ENCODE assay signal across 9 mouse cellular contexts in genomic region chr11:116586801-116587631, GRCm38 (mm10). TPM values are rescaled to one million over a fixed set of nuclear protein-coding genes. Genes with fewer than 3 reads are reported as not detected.
DNase-seq lines count a peak whose midpoint lies in the region; ATAC-seq lines count a peak whose summit lies in the region.
"Had no signal": no experiment of that assay in that cellular context is flagged by ENCODE, and none has a peak within 500 bp of the region (broad histone marks: within the 10 kb centered on the region; RNA-seq: fewer than 3 reads in every experiment).

No protein-coding gene starts in this region.

- H3K27ac ChIP-seq in hindbrain, embryonic 14.5 days = no peak overlapping the region

- peak overlapping the region; percentile 19 for H3K4me2 ChIP-seq in hindbrain, embryonic 14.5 days (replicated peaks)

- H3K36me3 ChIP-seq in hindbrain, embryonic 14.5 days (replicated peaks; ENCODE audit: control insufficient read depth, insufficient read depth) = no peaks in the 10 kb centered on the region

- no peaks in the 10 kb centered on the region for H3K27me3 ChIP-seq in hindbrain, embryonic 14.5 days (ENCODE audit: control insufficient read depth, insufficient read depth, low read length)

- DNase-seq in T-cell, adult 2 months (ENCODE audit: low spot score) = peak; percentile 68
- DNase-seq in cerebellum, adult 9-10 months = peak; percentile 81
- DNase-seq in frontal cortex, postnatal 25 days (ENCODE audit: low spot score in 2 of 2) = peak; percentile 59 to 63
- DNase-seq in hindbrain, embryonic 14.5 days (ENCODE audit: low spot score) = peak; percentile 76
- DNase-seq in layer of hippocampus, postnatal 25 days (ENCODE audit: extremely low spot score in 1 of 2, low spot score in 1 of 2) = peak; percentile 59 to 75
- peak; percentile 85 for DNase-seq in lung, postnatal 14 days
- peak; percentile 79 for DNase-seq in retina, postnatal 1 day
- peak; percentile 73 for DNase-seq in urinary bladder, postnatal 25 days (ENCODE audit: low spot score)

- H3K4me1 ChIP-seq in hindbrain, embryonic 14.5 days (replicated peaks; ENCODE audit: control insufficient read depth, insufficient read depth, low read length) = peaks cover 7% of the 10 kb centered on the region; the same call in 1 of the 2 replicates

- ATAC-seq in hindbrain, embryonic 14.5 days (ENCODE audit: low FRiP score) = 0 out of 2 replicates have a peak, but pooled peaks have one; percentile 44

- H3K9me3 ChIP-seq in hindbrain, embryonic 14.5 days (ENCODE audit: control insufficient read depth, low read length) = no peaks in the 10 kb centered on the region

- WGBS in hindbrain, embryonic 14.5 days = 20% methylated on average over 23 of the region's 23 CpGs

- H3K4me3 ChIP-seq in hindbrain, embryonic 14.5 days (replicated peaks; ENCODE audit: low read length) = no peak overlapping the region
- H3K4me3 ChIP-seq: myocyte had no signal

- no peak overlapping the region for H3K9ac ChIP-seq in hindbrain, embryonic 14.5 days

RNA-seq across cellular contexts. Expression of gene Aanat, which starts 0.8 kb away (rescaled TPM):
- 0.15 TPM in 1 of 2 replicates, not detected in the other for polyA plus RNA-seq in hindbrain, embryonic 14.5 days (2014; fragmentation: Nextera tagmentation; extraction: Ambion mirVana)
- under 1 TPM; 0.32 to 0.68 TPM for total RNA-seq in layer of hippocampus, postnatal 25 days (2021)
- polyA plus RNA-seq: myocyte had no signal

RNA-seq across cellular contexts. Expression of gene Ube2o, which starts 5.8 kb away (rescaled TPM):
- polyA plus RNA-seq in hindbrain, embryonic 14.5 days (2014; fragmentation: Nextera tagmentation; extraction: Ambion mirVana) = 27.5 and 28.5 TPM in 2 replicates
- total RNA-seq in layer of hippocampus, postnatal 25 days (2021) = 10 to 100 TPM; 97.0 to 97.1 TPM

RNA-seq across cellular contexts. Expression of gene Rhbdf2, which starts 39.8 kb away (rescaled TPM):
- polyA plus RNA-seq in hindbrain, embryonic 14.5 days (2014; fragmentation: Nextera tagmentation; extraction: Ambion mirVana) = 1.1 and 1.2 TPM in 2 replicates
- total RNA-seq in layer of hippocampus, postnatal 25 days (2021) = 1 to 10 TPM; 1.1 to 1.8 TPM

RNA-seq across cellular contexts. Expression of gene Sphk1, which starts 56.3 kb away (rescaled TPM):
- 4.0 and 4.1 TPM in 2 replicates for polyA plus RNA-seq in hindbrain, embryonic 14.5 days (2014; fragmentation: Nextera tagmentation; extraction: Ambion mirVana)
- total RNA-seq in layer of hippocampus, postnatal 25 days (2021) = 1 to 10 TPM; 1.3 to 2.1 TPM
